Mouse (Mus musculus): ENCODE results near the gene Vps29. TPM values are rescaled to one million over a fixed set of nuclear protein-coding genes. Genes with fewer than 3 reads are reported as not detected.

Vps29 gene
- total RNA-seq, 4 experiments from 2014 or later, result 44.0 to 51.2 (median 46.4) TPM

DNA sequence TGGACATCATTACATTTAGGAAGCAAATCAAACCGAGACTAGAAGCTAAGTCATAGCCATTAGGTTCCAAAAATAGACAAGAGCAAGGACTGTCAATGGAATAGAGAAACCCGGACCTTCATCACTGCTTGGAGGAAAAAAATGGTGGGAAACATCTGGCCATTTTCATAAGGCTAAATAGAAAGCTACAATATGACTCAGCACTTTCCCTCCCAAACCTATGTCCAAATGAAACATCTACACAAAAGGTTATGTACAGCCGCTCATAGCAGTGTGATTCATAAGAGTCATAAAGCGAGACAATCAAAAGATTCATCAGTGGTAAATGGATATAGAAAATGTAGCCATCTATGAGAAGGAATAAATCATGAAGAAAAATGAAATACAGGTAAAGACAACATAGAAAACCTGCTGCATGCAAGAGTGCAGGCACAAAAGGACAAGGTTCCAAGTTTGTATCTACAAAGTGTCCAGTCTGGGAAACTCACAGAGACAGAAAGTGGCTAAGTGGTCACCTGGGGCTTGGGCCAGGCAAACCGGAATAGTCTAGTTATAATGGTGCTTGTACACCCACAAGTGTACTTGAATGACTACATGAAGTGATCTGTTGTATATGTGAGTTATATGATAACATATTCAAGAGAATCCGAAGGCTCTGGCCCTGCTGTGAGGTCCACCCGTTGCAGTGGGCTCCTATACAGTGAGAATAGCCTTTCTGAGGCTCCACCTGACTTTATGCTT, 17.4 kb upstream of the Vps29 start:
- no peak for DNase-seq (ENCODE audit: low spot score in 2 of 2)

DNA sequence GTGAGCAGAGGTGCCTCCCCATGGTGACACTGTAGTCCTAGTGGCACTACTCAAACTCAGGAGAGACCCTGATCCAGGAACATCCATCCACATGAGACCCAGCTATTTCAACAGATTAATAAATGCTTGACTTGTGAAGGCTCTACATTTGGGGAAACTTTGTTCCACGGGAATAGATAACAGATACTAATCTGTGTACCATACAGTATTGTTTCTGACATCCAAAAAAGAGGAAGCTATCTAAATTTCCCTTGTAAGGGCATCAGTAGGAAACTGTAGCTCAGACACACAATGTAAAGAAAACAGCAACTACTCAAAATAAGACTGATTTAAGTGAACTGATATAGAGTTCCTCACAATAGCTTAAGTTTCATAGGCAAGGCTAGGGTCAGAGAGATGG, 11.3 kb upstream of the Vps29 start:
- DNase-seq (ENCODE audit: low spot score in 2 of 2), result no peak

DNA sequence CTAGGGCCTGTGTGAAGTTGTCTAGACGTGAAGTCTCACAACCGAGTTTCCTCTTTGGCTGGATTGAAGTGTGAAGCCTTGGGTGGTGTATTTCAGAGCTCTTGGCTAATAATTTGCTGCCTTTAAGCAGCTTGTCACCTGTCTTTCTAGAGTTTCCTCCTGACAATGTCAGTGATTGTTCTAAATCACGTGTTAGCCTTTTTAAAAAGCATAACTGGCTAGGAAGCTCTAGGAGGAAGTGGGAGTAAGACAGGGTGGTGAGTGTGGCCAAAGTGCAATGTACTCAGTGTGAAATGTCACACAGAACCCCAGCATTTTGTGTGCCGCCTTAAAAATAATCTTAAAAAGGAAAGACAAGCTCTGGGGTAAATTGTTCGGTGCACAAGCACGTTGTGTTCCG, 10.4 kb upstream of the Vps29 start:
- no peak for DNase-seq (ENCODE audit: low spot score in 2 of 2)

GRCm38 (mm10) chr5:122344260-122344659, 9.9 kb upstream of the Vps29 start:
- peak; percentile 26 to 43 for DNase-seq (ENCODE audit: low spot score in 2 of 2)

GRCm38 (mm10) chr5:122345777-122346176, 8.4 kb upstream of the Vps29 start:
- DNase-seq (ENCODE audit: low spot score in 2 of 2), result no peak

DNA sequence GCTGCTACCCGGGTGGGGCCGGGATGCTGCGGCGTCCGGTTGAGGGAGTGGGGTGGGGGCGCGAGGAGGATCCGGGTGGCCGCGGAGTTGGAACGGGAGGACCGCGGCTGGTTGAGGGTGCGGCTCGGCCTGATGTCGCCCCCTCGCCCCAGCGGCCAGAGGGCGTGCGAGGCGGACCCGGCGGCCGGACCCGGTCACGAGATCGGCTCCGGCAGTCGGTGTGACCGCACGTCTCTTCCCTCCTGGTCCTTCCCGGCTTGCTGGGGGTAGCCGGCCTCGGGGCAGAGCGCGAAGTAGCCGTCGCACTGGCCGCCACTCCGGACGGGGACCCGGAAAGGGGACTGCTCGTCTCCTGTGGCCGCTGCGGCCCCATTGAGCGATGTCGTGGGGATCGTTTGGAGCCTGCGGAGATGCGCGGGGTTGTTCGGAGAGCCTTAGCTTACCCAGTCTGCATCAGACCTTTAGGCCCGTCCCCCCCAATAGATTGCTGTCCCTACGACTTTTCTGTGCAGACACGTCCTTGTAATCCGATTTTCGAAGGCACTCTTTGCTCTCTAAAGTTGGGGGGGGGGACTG, 411 bp downstream of the Vps29 start:
- DNase-seq (ENCODE audit: low spot score in 2 of 2), result no peak

DNA sequence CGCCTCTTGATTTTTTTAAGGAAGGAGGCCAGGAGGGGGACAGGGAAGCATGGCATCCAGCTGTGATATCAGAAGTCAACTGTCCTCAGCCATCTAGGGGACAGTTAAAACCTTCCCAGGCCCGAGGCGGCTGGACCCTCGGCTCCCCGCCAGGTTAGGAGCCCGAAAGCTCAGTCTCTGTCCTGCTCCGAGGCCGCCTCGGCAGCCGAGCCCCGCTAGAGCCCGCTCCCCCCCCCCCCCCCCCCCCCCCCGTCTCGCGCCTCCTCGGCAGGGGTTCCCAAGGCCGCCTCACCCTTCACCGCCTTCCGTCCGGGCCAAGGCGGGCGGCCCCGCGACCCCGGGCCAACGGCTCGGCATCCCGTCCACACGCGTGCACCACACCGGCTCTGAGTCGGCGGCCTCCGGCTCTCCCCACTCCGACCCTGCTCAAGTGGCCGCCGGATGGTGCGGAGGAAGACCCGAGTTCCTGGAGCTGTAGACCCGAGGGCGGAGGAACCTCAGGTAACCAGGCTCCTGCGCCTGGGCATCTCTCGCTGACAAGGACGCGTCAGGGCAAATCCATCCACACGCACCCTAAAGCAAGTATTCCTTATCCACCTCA, 17.5 kb downstream of the Vps29 start, which contains the start of gene Gpn3:
TSS of gene Gpn3 (plus strand) at position 286 of the 601 bp plus-strand sequence.
- DNase-seq (ENCODE audit: low spot score in 2 of 2), result peak in 1 of 2 experiments; percentile 18

GRCm38 (mm10) chr5:122372192-122372769, 18.1 kb downstream of the Vps29 start, which contains the start of gene Fam216a:
TSS of gene Fam216a (minus strand) at chr5:122372364.
- peak; percentile 97 for DNase-seq (ENCODE audit: low spot score in 2 of 2)

- DNase-seq (ENCODE audit: low spot score in 2 of 2), result no peak
Observed at GRCm38 (mm10) chr5:122372878-122373277, 18.7 kb downstream of the Vps29 start.

- no peak for DNase-seq (ENCODE audit: low spot score in 2 of 2)
Observed at GRCm38 (mm10) chr5:122377101-122377833, 23.1 kb downstream of the Vps29 start.

DNA sequence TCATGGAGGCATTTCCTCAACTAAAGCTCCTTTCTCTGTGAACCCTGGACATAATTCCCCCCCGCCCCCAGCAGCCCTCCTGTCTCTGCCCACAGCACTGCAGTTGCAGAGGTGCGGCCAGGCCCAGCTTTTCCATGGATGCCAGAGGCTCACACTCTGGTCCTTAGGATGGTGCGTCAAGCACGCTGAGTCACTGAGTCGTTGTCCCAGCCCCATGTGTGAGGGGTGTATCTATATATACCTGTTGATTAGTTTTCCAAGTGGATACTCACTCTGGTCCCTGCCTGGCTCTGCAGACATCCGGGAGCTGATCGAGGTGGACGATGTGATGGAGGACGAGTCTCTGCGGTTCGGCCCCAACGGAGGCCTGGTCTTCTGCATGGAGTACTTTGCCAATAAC, 24.0 kb downstream of the Vps29 start:
- DNase-seq (ENCODE audit: low spot score in 2 of 2), result no peak

DNA sequence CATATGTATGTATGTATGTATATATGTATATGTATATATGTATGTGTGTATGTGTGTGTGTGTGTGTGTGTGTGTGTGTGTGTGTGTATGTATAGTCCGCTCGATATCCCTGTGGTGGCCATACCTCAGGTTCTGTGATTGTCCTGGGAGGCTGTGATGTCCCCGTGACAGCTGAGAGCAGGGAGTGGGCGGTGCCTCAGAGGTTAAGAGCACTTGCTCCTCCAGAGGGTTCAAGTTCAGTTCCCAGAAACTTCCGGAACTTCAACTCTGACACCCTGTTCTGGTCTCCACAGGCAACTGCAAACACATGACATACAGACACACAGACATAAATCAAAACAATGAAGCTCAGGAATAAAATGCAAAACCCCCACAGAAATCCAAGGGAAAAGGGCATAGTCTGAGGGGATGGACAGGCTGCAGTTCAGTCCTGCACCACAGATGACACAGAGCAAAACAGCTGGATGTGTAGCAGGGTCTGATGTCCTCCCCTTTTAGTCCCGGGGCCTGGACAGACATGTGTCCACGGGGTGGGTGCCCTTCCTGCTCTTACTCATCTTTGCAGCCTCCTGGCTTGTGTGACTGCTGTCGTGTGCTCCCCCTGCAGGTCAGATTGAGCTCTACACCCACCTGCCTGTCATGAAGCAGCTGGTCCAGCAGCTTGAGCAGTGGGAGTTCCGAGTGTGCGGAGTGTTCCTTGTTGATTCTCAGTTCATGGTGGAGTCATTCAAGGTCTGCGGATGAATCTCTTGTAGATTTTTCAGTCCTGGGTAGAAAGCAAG, 25.4 kb downstream of the Vps29 start:
- peak; percentile 65 to 68 for DNase-seq (ENCODE audit: low spot score in 2 of 2)

- no peak for DNase-seq (ENCODE audit: low spot score in 2 of 2)
Observed at GRCm38 (mm10) chr5:122390006-122390405, 35.8 kb downstream of the Vps29 start.

DNA sequence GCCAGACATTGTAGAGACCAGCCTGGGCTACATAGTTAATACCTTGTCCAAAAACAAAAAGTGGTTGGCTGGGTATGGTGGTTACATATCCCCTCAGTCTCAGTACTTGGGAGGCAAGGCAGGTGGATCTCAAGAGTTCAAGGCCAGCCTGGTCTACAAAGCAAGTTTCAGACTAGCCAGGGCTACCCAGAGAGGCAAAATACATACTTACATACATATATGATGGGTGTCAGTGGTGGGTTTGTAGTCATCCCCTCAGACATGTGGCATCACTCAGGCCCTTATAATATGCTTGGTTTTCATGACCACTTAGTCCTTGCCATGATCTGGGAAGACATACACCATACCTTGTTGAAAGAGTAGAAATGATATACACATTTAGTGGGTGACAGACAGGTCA, 36.5 kb downstream of the Vps29 start:
- no peak for DNase-seq (ENCODE audit: low spot score in 2 of 2)

- DNase-seq (ENCODE audit: low spot score in 2 of 2), result no peak
Observed at GRCm38 (mm10) chr5:122391178-122391785, 37.1 kb downstream of the Vps29 start.

DNA sequence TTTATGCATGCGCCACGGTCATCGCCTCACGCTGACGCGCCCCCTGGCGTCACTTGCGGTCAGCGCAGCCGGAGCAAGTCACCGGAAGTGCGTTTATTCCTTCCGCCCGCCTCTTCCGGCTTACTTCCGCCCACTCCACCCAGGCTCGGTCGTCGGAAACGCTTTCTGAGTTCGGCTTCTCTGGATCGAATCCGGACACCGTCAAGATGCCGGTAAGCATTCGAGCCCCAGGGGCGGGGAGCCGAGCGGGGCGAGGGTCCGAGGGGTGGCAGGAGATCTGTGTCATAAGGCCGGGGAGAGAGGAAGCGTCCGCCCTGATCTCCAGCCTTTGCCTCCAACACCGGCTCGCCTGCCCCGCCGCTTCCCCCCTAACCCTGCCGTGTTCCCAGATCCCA, 37.6 kb downstream of the Vps29 start, which contains the start of gene Arpc3:
TSS of gene Arpc3 (plus strand) at position 93 of the 395 bp plus-strand sequence.
- peak; percentile 81 to 84 for DNase-seq (ENCODE audit: low spot score in 2 of 2)

DNA sequence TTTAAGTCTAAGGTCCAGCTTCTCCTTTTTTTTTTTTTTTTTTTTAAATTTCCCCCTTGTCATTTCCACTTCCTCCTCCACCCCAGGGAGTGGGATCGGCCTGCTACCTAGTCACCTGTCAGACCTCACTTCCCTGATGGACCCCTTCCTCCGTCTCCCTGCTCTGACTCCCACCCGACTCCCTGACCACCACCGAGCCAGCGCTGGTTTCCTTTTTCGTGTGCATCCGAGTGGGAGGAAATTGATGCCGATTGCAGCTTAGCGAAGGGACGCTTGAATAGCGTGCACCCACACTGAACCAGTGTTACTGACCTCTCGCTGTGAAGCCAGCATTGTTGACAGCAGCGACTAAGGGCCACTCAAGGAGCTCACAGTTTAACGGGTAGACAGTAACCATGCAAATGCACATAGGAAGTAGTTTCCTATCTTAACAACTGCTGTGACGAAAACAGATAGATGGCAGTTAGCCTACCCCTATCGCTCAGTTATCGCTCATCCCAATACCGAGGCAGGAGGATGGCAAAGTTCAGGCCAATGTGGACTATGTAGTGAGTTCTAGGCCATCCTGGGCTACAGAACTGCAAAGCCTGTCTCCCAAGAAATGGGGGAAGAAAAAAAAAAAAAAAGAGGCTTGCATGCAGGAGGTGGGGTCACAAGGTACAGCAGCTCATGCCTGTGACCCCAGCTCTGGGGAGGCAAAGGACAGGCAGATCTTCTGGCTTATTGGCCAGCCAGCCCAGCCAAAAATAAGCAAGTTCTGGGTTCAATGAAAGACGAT, 38.2 kb downstream of the Vps29 start:
- DNase-seq (ENCODE audit: low spot score in 2 of 2), result no peak

- peak; percentile 49 to 54 for DNase-seq (ENCODE audit: low spot score in 2 of 2)
Observed at GRCm38 (mm10) chr5:122393887-122394286, 39.7 kb downstream of the Vps29 start.

GRCm38 (mm10) chr5:122396791-122397190, 42.6 kb downstream of the Vps29 start:
- no peak for DNase-seq (ENCODE audit: low spot score in 2 of 2)

Measured in gastrocnemius, adult 8-10 months (tissue).